Mouse (Mus musculus) cerebral cortex, adult 2 months (tissue): Measurements from ENCODE around the gene Rnf227.

Experiments
- WGBS: fragments of 180-500 bp; shearing (Covaris S2); methylation state at CpG from one replicate; pipeline ENCODE4 v1.1.7; 2018; 5-methylcytosine and 5-hydroxymethylcytosine counted together

The Rnf227 gene

GRCm38 (mm10) chr11:69370817-69371215 lies 30.6 kb downstream of the Rnf227 start:
- WGBS = 40% methylated on average over 9 of the region's 9 CpGs

GRCm38 (mm10) chr11:69371601-69372000 lies 31.3 kb downstream of the Rnf227 start:
- 39% methylated on average over 12 of the region's 12 CpGs for WGBS

- 32% methylated on average over 12 of the region's 12 CpGs for WGBS
These were observed 32.0 kb downstream of the Rnf227 start for GRCm38 (mm10) chr11:69372056-69372779.

GRCm38 (mm10) chr11:69372780-69373170 lies 32.5 kb downstream of the Rnf227 start:
- 61% methylated on average over 3 of the region's 3 CpGs for WGBS

- 94% methylated on average over 16 of the region's 16 CpGs for WGBS
These were observed 33.1 kb downstream of the Rnf227 start for GRCm38 (mm10) chr11:69373223-69373965.

GRCm38 (mm10) chr11:69375646-69376045 lies 35.4 kb downstream of the Rnf227 start:
- 82% methylated on average over 4 of the region's 4 CpGs for WGBS

- 72% methylated on average over 3 of the region's 3 CpGs for WGBS
These were observed 37.5 kb downstream of the Rnf227 start for GRCm38 (mm10) chr11:69377766-69378165.

- 82% methylated on average over 3 of the region's 3 CpGs for WGBS
These were observed 39.3 kb downstream of the Rnf227 start for GRCm38 (mm10) chr11:69379600-69379999.

GRCm38 (mm10) chr11:69381356-69381755 lies 41.1 kb downstream of the Rnf227 start:
- WGBS = 75% methylated on average over 6 of the region's 6 CpGs

GRCm38 (mm10) chr11:69382478-69383105 lies 42.3 kb downstream of the Rnf227 start:
- WGBS = 64% methylated on average over 10 of the region's 10 CpGs

GRCm38 (mm10) chr11:69384979-69385378 lies 44.7 kb downstream of the Rnf227 start:
- 77% methylated on average over 6 of the region's 6 CpGs for WGBS

- WGBS = 66% methylated on average over 7 of the region's 7 CpGs
These were observed 46.5 kb downstream of the Rnf227 start for GRCm38 (mm10) chr11:69386758-69387157.

GRCm38 (mm10) chr11:69388680-69389079 lies 48.4 kb downstream of the Rnf227 start:
- 86% methylated on average over 4 of the region's 4 CpGs for WGBS

GRCm38 (mm10) chr11:69389531-69390399 lies 49.5 kb downstream of the Rnf227 start:
- 34% methylated on average over 14 of the region's 14 CpGs for WGBS

- 52% methylated on average over 10 of the region's 10 CpGs for WGBS
These were observed 50.3 kb downstream of the Rnf227 start for GRCm38 (mm10) chr11:69390400-69391034.
